Mouse (Mus musculus): Measurements from ENCODE around the gene P2ry6. TPM values are rescaled to one million over a fixed set of nuclear protein-coding genes. Genes with fewer than 3 reads are reported as not detected.

P2ry6 gene
- polyA plus RNA-seq, 1 experiment from 2014 or later = 1.8 TPM

DNA sequence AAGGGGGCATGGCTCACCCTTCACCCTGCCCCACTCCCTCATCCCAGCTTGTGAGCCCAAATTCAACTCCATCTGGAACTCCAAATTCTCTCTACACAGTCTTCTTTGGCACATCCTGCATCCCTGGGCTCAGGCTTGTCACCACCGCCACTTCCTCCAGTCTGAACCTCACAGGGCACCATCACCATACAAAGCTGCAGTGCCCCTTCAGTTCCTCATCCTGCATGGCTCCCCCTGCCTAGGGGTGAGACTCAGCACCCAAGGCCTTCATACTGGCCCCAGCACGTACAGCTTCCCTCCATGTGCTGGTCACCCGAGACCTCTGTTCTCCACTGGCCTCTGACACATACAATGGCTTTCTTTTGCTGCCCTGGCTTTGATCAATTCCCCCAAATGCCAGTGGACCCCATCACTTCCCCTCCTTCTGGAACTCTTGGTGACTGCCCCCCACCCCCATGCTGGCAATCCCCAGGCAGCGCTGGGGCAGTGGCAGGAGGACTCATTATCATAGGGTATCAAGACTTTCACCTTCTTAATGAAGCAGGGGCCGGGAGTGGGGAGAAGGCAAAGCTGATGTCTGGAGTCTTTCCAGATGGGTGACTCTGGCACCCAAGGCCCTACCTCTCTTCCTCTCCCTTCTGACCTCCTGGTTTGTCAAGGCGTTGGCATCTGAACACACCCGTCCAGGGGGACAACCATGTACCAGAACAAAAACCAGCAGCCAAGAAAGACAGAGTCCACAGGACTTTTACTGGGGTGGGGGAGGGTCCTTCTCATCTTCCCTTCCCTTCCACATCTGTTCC, 55.2 kb downstream of the P2ry6 start:
- WGBS = 54% methylated on average over 7 of the region's 7 CpGs
- Histone ChIP-seq H3K27ac (replicated peaks) (peak overlapping the region; percentile 67), H3K4me1 (peaks cover 69% of the 10 kb centered on the region), H3K9me3 (replicated peaks) (no peaks in the 10 kb centered on the region), H3K4me3 (peak overlapping the region; percentile 12; the same call in 1 of the 2 replicates), H3K36me3 (peaks cover 91% of the 10 kb centered on the region), H3K27me3 (ENCODE audit: low read depth, poor library complexity, severe bottlenecking) (no peaks in the 10 kb centered on the region)
- no peak for DNase-seq (ENCODE audit: low spot score)

DNA sequence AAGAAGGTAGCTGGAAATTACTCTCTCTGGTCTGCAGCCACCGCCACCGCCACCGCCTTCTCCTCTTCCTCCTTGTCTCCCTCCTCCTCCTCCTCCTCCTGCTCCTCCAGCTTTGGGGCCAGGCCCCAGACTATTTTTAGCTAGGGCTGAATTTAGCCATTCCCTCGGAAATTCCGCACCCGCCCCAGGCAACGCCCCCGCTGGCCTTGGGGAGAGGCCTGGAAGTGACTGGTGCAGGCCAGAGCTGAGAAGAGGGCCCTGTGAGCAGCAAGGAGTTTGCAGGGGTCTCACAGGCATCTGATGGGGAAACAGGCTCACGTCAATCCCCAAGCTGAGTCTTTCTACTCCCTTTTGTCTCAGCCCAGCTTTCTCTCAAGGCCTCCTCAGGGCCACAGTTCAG, 56.3 kb downstream of the P2ry6 start:
- 0 out of 2 replicates have a peak overlapping the region, but pooled peaks have one; percentile 12 for H3K4me3 ChIP-seq
- DNase-seq (ENCODE audit: low spot score) = no peak
- H3K9me3 ChIP-seq (replicated peaks) = no peaks in the 10 kb centered on the region
- 50% methylated on average over 9 of the region's 9 CpGs for WGBS
- H3K27ac ChIP-seq (replicated peaks) = peak overlapping the region; percentile 67
- peaks cover 68% of the 10 kb centered on the region for H3K4me1 ChIP-seq
- H3K36me3 ChIP-seq = peaks cover 90% of the 10 kb centered on the region
- H3K27me3 ChIP-seq (ENCODE audit: low read depth, poor library complexity, severe bottlenecking) = no peaks in the 10 kb centered on the region

DNA sequence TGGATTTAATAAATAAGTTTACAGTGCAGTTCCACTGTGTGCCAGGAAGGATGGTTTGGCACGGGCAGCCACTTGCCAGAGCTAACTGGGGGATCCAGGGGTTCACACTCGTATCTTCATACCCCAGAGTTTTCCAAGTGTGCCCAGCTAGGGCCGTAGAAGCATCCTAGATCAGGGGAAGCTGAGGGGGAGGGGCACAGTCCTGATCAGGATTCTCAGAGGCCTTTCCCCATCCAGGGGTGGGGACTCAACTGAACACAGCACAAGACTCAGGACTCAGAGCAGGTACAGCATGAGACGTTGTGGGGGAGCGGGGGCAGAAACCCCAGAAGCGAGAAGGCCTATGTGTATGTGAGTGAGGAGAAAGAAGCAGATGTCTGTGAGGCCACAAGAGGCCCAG, 56.7 kb downstream of the P2ry6 start:
- peaks cover 68% of the 10 kb centered on the region for H3K4me1 ChIP-seq
- no peaks in the 10 kb centered on the region for H3K27me3 ChIP-seq (ENCODE audit: low read depth, poor library complexity, severe bottlenecking)
- H3K36me3 ChIP-seq = peaks cover 90% of the 10 kb centered on the region
- WGBS = 69% methylated on average over 6 of the region's 6 CpGs
- H3K27ac ChIP-seq (replicated peaks) = peak overlapping the region; percentile 67
- no peaks in the 10 kb centered on the region for H3K9me3 ChIP-seq (replicated peaks)
- no peak for DNase-seq (ENCODE audit: low spot score)
- H3K4me3 ChIP-seq = no peak overlapping the region

DNA sequence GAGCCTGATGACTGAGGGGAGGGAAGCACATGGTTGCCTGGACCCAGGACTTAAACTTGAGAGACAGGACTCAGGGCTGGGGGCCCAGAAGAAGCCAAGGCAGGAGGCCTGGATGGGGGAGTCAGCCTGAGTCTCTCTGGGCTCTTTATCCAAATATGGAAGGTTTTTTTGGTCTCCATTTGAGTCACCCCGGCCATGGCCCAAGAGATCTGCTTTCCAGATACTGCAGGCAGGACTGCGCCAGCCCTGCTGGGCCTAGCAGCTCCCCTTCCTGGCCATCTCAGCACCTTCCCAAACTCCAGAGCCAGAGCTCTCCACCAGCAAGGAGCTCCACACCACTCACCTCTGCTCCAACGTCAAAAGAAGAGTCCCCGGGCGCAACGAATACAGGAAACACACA, 57.9 kb downstream of the P2ry6 start:
- Histone ChIP-seq H3K36me3 (peaks cover 82% of the 10 kb centered on the region), H3K27me3 (ENCODE audit: low read depth, poor library complexity, severe bottlenecking) (no peaks in the 10 kb centered on the region), H3K4me1 (peaks cover 68% of the 10 kb centered on the region), H3K4me3 (no peak overlapping the region), H3K9me3 (replicated peaks) (no peaks in the 10 kb centered on the region), H3K27ac (replicated peaks) (0 out of 2 replicates have a peak overlapping the region, but pooled peaks have one; percentile 19)
- 85% methylated on average over 6 of the region's 6 CpGs for WGBS
- no peak for DNase-seq (ENCODE audit: low spot score)

DNA sequence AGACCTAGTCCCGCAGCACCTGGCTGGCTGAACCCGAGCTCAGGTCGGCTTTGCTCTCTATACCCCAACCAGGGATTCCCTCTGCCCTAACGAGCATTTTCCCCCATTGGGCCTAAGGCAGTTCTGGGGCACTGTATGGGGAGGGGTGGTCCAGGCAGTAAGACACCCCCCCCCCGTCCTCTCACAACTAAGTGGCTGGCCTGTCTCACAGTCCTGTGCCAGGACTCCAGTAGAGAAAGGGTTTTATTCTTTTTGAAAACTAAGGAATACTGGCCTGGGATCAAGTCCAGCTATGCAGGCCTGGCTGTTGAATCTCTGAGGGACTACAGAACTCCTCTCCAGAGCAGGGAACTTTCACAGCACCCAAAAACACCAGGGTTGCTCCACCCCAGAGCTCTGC, 59.2 kb downstream of the P2ry6 start:
- peaks cover 70% of the 10 kb centered on the region for H3K36me3 ChIP-seq
- H3K9me3 ChIP-seq (replicated peaks) = no peaks in the 10 kb centered on the region
- no peak overlapping the region for H3K27ac ChIP-seq (replicated peaks)
- H3K4me3 ChIP-seq = no peak overlapping the region
- WGBS = 89% methylated on average over 5 of the region's 5 CpGs
- no peaks in the 10 kb centered on the region for H3K27me3 ChIP-seq (ENCODE audit: low read depth, poor library complexity, severe bottlenecking)
- peaks cover 77% of the 10 kb centered on the region for H3K4me1 ChIP-seq
- no peak for DNase-seq (ENCODE audit: low spot score)

DNA sequence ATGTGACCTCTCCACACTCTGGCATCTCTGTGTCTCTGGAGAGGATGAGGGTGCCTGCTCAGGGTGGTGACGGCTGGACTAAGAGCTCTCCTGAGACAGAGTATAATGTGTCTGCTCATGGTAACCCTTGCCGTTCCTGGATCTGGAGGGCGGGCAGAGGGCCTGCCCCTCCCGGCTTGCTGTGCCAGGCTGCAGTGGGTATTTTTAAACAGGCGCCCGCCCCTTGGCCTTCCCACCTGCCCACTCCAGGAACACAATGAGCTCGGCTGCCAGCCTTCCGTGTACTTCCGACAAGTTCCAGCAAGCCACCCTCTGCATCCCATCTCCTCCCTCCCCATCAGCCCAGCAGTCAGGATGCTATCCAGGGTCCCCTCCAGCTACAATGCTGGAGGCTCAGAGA, 62.7 kb downstream of the P2ry6 start:
- H3K9me3 ChIP-seq (replicated peaks) = no peaks in the 10 kb centered on the region
- peaks cover 76% of the 10 kb centered on the region for H3K4me1 ChIP-seq
- H3K27ac ChIP-seq (replicated peaks) = peak overlapping the region; percentile 88
- no peak for DNase-seq (ENCODE audit: low spot score)
- no peaks in the 10 kb centered on the region for H3K27me3 ChIP-seq (ENCODE audit: low read depth, poor library complexity, severe bottlenecking)
- peaks cover 55% of the 10 kb centered on the region for H3K36me3 ChIP-seq
- H3K4me3 ChIP-seq = peak overlapping the region; percentile 38; the same call in 1 of the 2 replicates
- 58% methylated on average over 9 of the region's 9 CpGs for WGBS

DNA sequence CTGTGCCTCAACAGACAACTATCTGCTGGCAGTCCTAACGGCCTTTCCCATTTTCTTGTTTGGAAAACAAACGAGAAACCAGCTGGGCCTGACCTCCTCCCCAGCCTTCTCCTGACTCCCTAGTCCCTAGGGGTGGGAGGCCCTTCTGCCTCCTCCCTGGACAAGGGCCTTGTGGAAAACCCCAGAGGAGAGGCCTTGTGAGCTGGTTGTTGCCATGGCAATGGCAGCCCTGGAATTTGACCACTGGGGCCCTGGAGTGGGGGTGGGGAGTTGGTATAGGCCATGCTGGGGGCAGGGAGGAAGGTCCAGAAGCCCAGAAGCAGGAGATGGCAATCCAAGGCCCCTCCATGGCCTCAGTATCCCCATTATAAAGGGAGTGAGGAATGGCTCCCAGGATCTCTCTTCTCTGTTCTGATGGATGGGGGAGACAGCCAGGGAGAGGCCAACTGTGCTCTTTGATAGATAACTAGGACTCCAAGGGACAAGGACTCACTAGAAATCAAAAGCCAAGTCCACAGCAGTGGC, 63.1 kb downstream of the P2ry6 start:
- peak; percentile 88 for DNase-seq (ENCODE audit: low spot score)
- H3K9me3 ChIP-seq (replicated peaks) = no peaks in the 10 kb centered on the region
- no peaks in the 10 kb centered on the region for H3K27me3 ChIP-seq (ENCODE audit: low read depth, poor library complexity, severe bottlenecking)
- 0% methylated on average over 2 of the region's 2 CpGs for WGBS
- H3K27ac ChIP-seq (replicated peaks) = peak overlapping the region; percentile 88
- peaks cover 74% of the 10 kb centered on the region for H3K4me1 ChIP-seq
- peak overlapping the region; percentile 38 for H3K4me3 ChIP-seq
- peaks cover 50% of the 10 kb centered on the region for H3K36me3 ChIP-seq

DNA sequence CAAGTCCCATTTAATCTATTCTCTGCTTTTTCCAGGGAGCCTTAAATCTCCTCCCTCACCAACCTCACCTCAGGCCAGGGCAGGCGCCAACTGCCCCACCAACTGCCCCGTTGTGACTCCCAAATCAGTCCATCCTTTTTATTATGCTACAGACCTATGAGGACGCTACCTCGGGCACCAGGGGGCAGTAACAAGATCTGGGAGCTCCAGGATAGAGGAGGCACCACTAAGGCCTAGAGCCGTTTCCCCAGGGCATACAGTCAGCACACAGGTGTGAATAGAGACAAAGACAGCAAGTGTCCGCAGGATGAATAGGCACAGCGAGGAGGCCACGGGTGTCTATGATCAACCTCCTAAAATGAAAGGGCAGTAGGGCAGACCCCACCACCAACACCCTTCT, 65.9 kb downstream of the P2ry6 start:
- Histone ChIP-seq H3K27ac (replicated peaks) (peak overlapping the region; percentile 88), H3K4me1 (peaks cover 61% of the 10 kb centered on the region), H3K36me3 (peaks cover 37% of the 10 kb centered on the region), H3K4me3 (no peak overlapping the region), H3K9me3 (replicated peaks) (no peaks in the 10 kb centered on the region), H3K27me3 (ENCODE audit: low read depth, poor library complexity, severe bottlenecking) (no peaks in the 10 kb centered on the region)
- WGBS = 57% methylated on average over 8 of the region's 8 CpGs
- no peak for DNase-seq (ENCODE audit: low spot score)

DNA sequence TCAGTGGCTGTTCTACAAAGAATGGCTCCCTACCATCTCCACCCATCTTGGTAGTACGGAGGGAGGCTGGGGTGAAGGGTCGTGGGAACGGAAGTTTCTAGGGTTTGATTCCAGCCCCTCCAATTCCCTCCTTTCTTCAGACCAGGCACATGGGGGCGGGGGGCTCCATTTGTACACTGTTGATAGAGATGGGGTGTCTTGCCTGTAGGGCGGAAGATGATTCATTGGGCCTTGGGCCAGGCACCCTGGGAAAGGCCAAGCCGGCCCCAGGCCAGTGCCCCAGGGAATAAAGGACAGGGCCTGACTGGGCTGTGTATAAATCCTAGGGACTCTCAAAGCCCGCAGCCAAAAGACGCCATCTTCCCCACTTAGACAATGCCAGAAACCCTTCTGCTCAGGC, 66.4 kb downstream of the P2ry6 start:
- no peak for DNase-seq (ENCODE audit: low spot score)
- Histone ChIP-seq H3K4me1 (peaks cover 56% of the 10 kb centered on the region), H3K36me3 (peaks cover 32% of the 10 kb centered on the region), H3K27ac (replicated peaks) (peak overlapping the region; percentile 88), H3K9me3 (replicated peaks) (no peaks in the 10 kb centered on the region), H3K4me3 (no peak overlapping the region), H3K27me3 (ENCODE audit: low read depth, poor library complexity, severe bottlenecking) (no peaks in the 10 kb centered on the region)
- WGBS = 83% methylated on average over 8 of the region's 8 CpGs

DNA sequence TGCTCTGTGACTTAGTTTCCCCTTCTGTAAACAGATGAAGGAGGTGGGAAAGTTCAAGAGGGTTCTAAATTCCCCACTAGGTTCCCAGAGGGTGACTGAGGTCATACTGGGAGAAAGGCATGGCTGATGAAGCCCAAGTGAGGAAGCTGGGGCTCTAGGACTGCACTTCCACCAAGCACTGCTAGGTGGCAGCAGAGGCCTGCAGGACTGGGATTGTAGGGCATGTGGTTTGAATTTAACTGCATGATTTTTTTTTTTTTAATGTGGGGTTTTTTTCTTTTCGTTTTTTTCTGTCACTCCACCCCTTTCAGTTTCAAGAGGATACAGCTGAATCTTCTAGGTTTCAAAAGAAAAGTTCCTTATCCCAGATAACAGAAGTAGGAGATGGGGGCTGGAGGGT, 67.2 kb downstream of the P2ry6 start:
- Histone ChIP-seq H3K9me3 (replicated peaks) (no peaks in the 10 kb centered on the region), H3K4me3 (no peak overlapping the region), H3K27ac (replicated peaks) (peak overlapping the region; percentile 88), H3K27me3 (ENCODE audit: low read depth, poor library complexity, severe bottlenecking) (no peaks in the 10 kb centered on the region), H3K36me3 (peaks cover 31% of the 10 kb centered on the region), H3K4me1 (peaks cover 48% of the 10 kb centered on the region)
- WGBS = 6% methylated on average over 1 of the region's 1 CpGs
- peak; percentile 75 for DNase-seq (ENCODE audit: low spot score)

DNA sequence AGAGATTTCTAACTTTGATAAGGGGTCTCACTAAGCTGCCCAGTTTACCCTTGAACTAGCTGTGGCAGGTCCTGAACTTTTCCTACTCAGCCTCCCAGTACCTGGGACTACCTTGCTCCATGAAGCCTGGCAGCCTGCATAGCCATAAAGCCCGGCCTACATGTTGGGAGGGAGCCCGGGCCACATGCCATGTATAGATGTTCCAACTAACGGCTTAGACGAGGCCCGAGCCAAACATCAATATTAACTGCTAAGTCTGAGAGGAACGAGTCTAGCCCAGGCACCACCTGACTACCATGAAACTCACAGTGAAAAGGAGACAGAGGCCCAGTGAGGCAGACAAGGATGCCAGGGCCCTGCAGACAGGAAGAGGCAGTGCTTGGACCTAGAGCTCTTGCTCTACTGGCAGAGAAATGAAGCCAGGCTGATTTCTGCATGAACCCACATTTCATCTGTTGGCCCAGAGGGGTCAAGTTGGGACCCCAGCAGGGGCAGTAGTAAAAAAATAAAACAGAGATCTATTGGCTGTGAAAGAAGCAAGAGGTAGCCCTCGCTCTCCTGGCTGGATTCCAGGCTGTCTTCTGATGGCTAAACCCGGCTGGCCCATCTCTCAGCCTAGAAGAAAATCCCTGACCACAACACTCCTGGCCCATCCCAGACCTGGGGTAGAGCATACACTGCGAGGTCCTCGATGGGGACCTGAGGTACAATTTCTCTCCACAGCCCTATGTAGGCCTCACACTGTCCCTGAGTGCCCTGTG, 68.2 kb downstream of the P2ry6 start:
- DNase-seq (ENCODE audit: low spot score) = no peak
- no peak overlapping the region for H3K4me3 ChIP-seq
- peaks cover 38% of the 10 kb centered on the region for H3K36me3 ChIP-seq
- H3K27ac ChIP-seq (replicated peaks) = no peak overlapping the region
- peaks cover 37% of the 10 kb centered on the region for H3K4me1 ChIP-seq
- no peaks in the 10 kb centered on the region for H3K9me3 ChIP-seq (replicated peaks)
- no peaks in the 10 kb centered on the region for H3K27me3 ChIP-seq (ENCODE audit: low read depth, poor library complexity, severe bottlenecking)
- 93% methylated on average over 10 of the region's 10 CpGs for WGBS

DNA sequence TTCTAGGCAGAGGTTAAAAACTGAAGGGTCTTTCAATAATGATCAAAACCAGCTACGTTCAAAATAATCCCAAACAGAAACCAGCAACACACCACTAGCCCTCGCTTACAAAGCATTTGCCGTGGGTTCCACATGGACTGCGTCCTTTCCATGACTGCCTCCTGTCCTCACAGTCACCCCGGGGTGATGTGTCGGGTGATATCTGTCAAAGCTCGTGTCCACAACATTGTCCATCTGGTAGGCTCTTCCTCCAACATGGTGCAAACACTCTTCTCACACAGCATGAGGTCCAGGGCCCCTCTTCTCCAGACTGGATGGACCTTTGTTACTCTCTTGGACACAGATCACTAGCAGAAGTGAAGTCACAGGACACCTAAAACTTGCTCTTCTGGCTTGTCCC, 69.4 kb downstream of the P2ry6 start:
- H3K27me3 ChIP-seq (ENCODE audit: low read depth, poor library complexity, severe bottlenecking) = no peaks in the 10 kb centered on the region
- H3K4me3 ChIP-seq = no peak overlapping the region
- no peak for DNase-seq (ENCODE audit: low spot score)
- H3K4me1 ChIP-seq = peaks cover 26% of the 10 kb centered on the region
- peaks cover 35% of the 10 kb centered on the region for H3K36me3 ChIP-seq
- 95% methylated on average over 7 of the region's 7 CpGs for WGBS
- H3K9me3 ChIP-seq (replicated peaks) = no peaks in the 10 kb centered on the region
- H3K27ac ChIP-seq (replicated peaks) = no peak overlapping the region

DNA sequence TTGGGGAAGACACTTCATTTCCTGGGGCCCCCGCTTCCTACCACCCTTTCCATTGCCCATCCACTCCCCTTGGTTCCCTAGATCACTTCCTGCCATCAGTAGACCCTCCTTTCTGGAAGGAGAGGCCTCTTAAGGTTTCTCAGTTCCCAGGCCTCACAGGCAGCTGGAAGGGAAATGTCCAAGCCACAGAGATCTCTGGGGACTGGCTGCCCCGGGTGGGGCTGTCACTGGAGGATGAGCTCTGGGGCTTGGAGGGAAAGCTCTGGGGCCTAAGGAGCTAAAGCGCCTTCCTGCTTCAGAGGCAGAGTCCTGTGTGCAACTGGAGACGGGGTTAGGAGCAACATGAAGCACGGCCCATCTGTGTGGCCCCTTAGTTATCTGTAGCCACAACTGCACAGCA, 69.8 kb downstream of the P2ry6 start:
- H3K27ac ChIP-seq (replicated peaks) = 0 out of 2 replicates have a peak overlapping the region, but pooled peaks have one; percentile 42
- H3K4me3 ChIP-seq = no peak overlapping the region
- H3K9me3 ChIP-seq (replicated peaks) = no peaks in the 10 kb centered on the region
- WGBS = 95% methylated on average over 5 of the region's 5 CpGs
- no peak for DNase-seq (ENCODE audit: low spot score)
- peaks cover 22% of the 10 kb centered on the region for H3K4me1 ChIP-seq
- H3K36me3 ChIP-seq = peaks cover 34% of the 10 kb centered on the region
- no peaks in the 10 kb centered on the region for H3K27me3 ChIP-seq (ENCODE audit: low read depth, poor library complexity, severe bottlenecking)

Data from midbrain, embryonic 10.5 days (tissue).